Mouse (Mus musculus) thymus, adult 2 months (tissue): ENCODE results near the gene Aqp5.

Experiments
- CTCF ChIP-seq: fragments of 200-500 bp; IDR thresholded peaks from 2 replicates; pipeline ENCODE4 v1.5.1; 2012; ENCODE audit warnings: mild to moderate bottlenecking, control low read depth, low read length, moderate library complexity, borderline replicate concordance; ENCODE audit not compliant: control insufficient read depth, poor library complexity, insufficient read depth; ENCODE audit errors: extremely low read depth
- POLR2A ChIP-seq: fragments of 200-500 bp; IDR thresholded peaks from 2 replicates; pipeline ENCODE4 v1.6.1; 2012; ENCODE audit warnings: mild to moderate bottlenecking, low read length, control low read depth, moderate library complexity; ENCODE audit not compliant: control insufficient read depth, poor library complexity, insufficient read depth; ENCODE audit errors: extremely low read depth

DNA sequence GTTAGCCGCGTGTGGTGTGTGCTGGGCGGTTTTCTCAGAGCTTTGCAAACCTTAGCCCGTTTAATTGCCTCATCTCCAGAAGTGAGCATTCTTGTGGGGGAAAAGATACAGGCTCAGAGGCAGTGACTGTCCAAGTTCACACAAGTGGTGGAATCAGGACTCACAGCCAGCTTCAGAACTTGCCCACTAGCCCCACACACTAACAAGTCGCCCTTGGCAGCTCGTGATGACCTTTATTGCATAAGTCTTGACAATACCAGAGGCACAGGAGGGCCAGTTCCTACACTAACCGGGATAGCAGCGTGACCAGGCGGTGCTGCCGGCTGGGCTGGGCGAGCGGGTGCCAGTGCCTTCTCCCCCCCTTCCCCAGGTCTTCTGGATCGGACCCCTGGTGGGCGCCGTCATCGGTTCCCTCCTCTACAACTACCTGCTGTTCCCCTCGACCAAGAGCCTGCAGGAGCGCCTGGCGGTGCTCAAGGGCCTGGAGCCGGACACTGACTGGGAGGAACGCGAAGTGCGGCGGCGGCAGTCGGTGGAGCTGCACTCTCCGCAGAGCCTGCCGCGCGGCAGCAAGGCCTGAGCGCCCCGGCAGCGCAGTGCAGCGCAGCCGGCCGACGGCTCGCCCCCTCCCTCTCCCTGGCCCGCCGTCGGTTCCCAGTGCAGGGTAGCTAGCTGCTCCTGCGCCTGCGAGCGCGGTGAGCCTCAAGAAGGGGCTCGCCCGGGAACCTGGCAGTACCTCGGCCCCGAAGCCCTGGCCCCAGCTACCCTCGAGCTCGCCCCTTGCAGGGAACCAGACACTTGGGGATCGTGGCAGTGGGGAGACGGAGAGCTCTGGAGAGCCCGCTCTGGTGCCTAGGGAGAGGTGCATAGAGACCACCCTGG lies 6.9 kb upstream of the Aqp5 start:
- TF ChIP-seq POLR2A, result no peak
- no peak for TF ChIP-seq CTCF
